In genomic region chr5:24110068-24110467, GRCm38 (mm10) we compare ENCODE assay signal across 8 mouse cellular contexts. TPM values are rescaled to one million over a fixed set of nuclear protein-coding genes. Genes with fewer than 3 reads are reported as not detected.
DNase-seq lines count a peak whose midpoint lies in the region; ATAC-seq and TF ChIP-seq lines count a peak whose summit lies in the region.
"Had no signal": no experiment of that assay in that cellular context is flagged by ENCODE, and none has a peak within 500 bp of the region (broad histone marks: within the 10 kb centered on the region; RNA-seq: fewer than 3 reads in every experiment).

No protein-coding gene starts in this region.

- H3K4me2 ChIP-seq in kidney, postnatal 0 days (ENCODE audit: low read length) = no peak overlapping the region
- no peak overlapping the region for H3K4me2 ChIP-seq in kidney, embryonic 15.5 days
- H3K4me2 ChIP-seq in hindbrain, embryonic 12.5 days (replicated peaks) = no peak overlapping the region

- no peak for TF ChIP-seq CTCF in kidney, postnatal 0 days (IDR thresholded peaks at IDR 0.05; ENCODE audit: low read depth)

- H3K27ac ChIP-seq in kidney, postnatal 0 days = no peak overlapping the region
- no peak overlapping the region for H3K27ac ChIP-seq in kidney, embryonic 15.5 days
- no peak overlapping the region for H3K27ac ChIP-seq in embryonic facial prominence, embryonic 10.5 days (replicated peaks)
- no peak overlapping the region for H3K27ac ChIP-seq in hindbrain, embryonic 12.5 days

- peak; percentile 47 for DNase-seq in kidney, postnatal 0 days (ENCODE audit: low spot score)
- DNase-seq in R1 (ENCODE audit: low read depth, low spot score) = peak; percentile 83
- peak; percentile 68 for DNase-seq in embryonic facial prominence, embryonic 10.5 days (ENCODE audit: low spot score)
- peak; percentile 41 for DNase-seq in mesoderm, embryonic 11.5 days (ENCODE audit: low read depth, low spot score)
- no peak for DNase-seq in frontal cortex, adult 2 months (ENCODE audit: extremely low spot score in 1 of 2, low spot score in 1 of 2)
- DNase-seq: cerebellum, adult 9-11 months had no signal

- H3K9me3 ChIP-seq in kidney, postnatal 0 days (replicated peaks; ENCODE audit: low read length) = no peaks in the 10 kb centered on the region
- no peaks in the 10 kb centered on the region for H3K9me3 ChIP-seq in kidney, embryonic 15.5 days (replicated peaks)
- H3K9me3 ChIP-seq in embryonic facial prominence, embryonic 10.5 days = no peaks in the 10 kb centered on the region
- no peaks in the 10 kb centered on the region for H3K9me3 ChIP-seq in hindbrain, embryonic 12.5 days (replicated peaks)

- H3K9ac ChIP-seq in kidney, postnatal 0 days (ENCODE audit: low read depth, low read length) = no peak overlapping the region
- no peak overlapping the region for H3K9ac ChIP-seq in kidney, embryonic 15.5 days
- no peak overlapping the region for H3K9ac ChIP-seq in hindbrain, embryonic 12.5 days

- 88% methylated on average over 5 of the region's 5 CpGs for WGBS in kidney, postnatal 0 days
- 84% methylated on average over 5 of the region's 5 CpGs for WGBS in kidney, embryonic 15.5 days
- 83% methylated on average over 5 of the region's 5 CpGs for WGBS in embryonic facial prominence, embryonic 10.5 days
- WGBS in hindbrain, embryonic 12.5 days = 86% methylated on average over 5 of the region's 5 CpGs

- no peaks in the 10 kb centered on the region for H3K27me3 ChIP-seq in kidney, postnatal 0 days (ENCODE audit: insufficient read depth, low read length)
- H3K27me3 ChIP-seq in kidney, embryonic 15.5 days = no peaks in the 10 kb centered on the region
- H3K27me3 ChIP-seq in embryonic facial prominence, embryonic 10.5 days (replicated peaks; ENCODE audit: low read depth, poor library complexity, severe bottlenecking) = no peaks in the 10 kb centered on the region
- no peaks in the 10 kb centered on the region for H3K27me3 ChIP-seq in hindbrain, embryonic 12.5 days

- H3K4me3 ChIP-seq in kidney, postnatal 0 days (replicated peaks; ENCODE audit: low read depth, low read length) = no peak overlapping the region
- H3K4me3 ChIP-seq in kidney, embryonic 15.5 days (replicated peaks) = no peak overlapping the region
- H3K4me3 ChIP-seq in embryonic facial prominence, embryonic 10.5 days = no peak overlapping the region
- H3K4me3 ChIP-seq in hindbrain, embryonic 12.5 days = no peak overlapping the region

- H3K36me3 ChIP-seq in kidney, postnatal 0 days (ENCODE audit: insufficient read depth, low read length) = no peaks in the 10 kb centered on the region
- H3K36me3 ChIP-seq in kidney, embryonic 15.5 days = 0 out of 2 replicates have a peak, but pooled peaks cover 4% of the 10 kb centered on the region
- H3K36me3 ChIP-seq in embryonic facial prominence, embryonic 10.5 days (replicated peaks) = peaks cover 30% of the 10 kb centered on the region
- peaks cover 4% of the 10 kb centered on the region; the same call in 1 of the 2 replicates for H3K36me3 ChIP-seq in hindbrain, embryonic 12.5 days

- ATAC-seq in kidney, postnatal 0 days (replicated peaks; ENCODE audit: low FRiP score, low read depth) = no peak
- no peak for ATAC-seq in kidney, embryonic 15.5 days (replicated peaks; ENCODE audit: low FRiP score)
- ATAC-seq in hindbrain, embryonic 12.5 days (ENCODE audit: low FRiP score) = no peak

- H3K4me1 ChIP-seq in kidney, postnatal 0 days (replicated peaks; ENCODE audit: insufficient read depth, low read length) = no peaks in the 10 kb centered on the region
- no peaks in the 10 kb centered on the region for H3K4me1 ChIP-seq in kidney, embryonic 15.5 days
- H3K4me1 ChIP-seq in embryonic facial prominence, embryonic 10.5 days = no peaks in the 10 kb centered on the region
- peaks cover 8% of the 10 kb centered on the region for H3K4me1 ChIP-seq in hindbrain, embryonic 12.5 days

RNA-seq across cellular contexts. Expression of gene Klhl7, which starts 9.7 kb away (rescaled TPM):
- polyA plus RNA-seq in kidney, postnatal 0 days (2015; fragmentation: Nextera tagmentation; extraction: Ambion mirVana) = 36.8 and 42.4 TPM in 2 replicates
- 43.6 and 45.3 TPM in 2 replicates for polyA plus RNA-seq in kidney, embryonic 15.5 days (2015; fragmentation: Nextera tagmentation; extraction: Ambion mirVana)
- polyA plus RNA-seq in embryonic facial prominence, embryonic 10.5 days (2016; fragmentation: Nextera tagmentation; extraction: Ambion mirVana) = 61.2 and 64.4 TPM in 2 replicates
- 68.8 and 86.9 TPM in 2 replicates for polyA plus RNA-seq in frontal cortex, adult 2 months (2012; rRNA removed)
- 113 and 124 TPM in 2 replicates for polyA plus RNA-seq in hindbrain, embryonic 12.5 days (2016; fragmentation: Nextera tagmentation; extraction: Ambion mirVana)

RNA-seq across cellular contexts. Expression of gene Nupl2, which starts 54.7 kb away (rescaled TPM):
- polyA plus RNA-seq in kidney, postnatal 0 days (2015; fragmentation: Nextera tagmentation; extraction: Ambion mirVana) = 11.2 and 11.7 TPM in 2 replicates
- polyA plus RNA-seq in kidney, embryonic 15.5 days (2015; fragmentation: Nextera tagmentation; extraction: Ambion mirVana) = 15.4 and 16.6 TPM in 2 replicates
- 18.8 and 21.0 TPM in 2 replicates for polyA plus RNA-seq in embryonic facial prominence, embryonic 10.5 days (2016; fragmentation: Nextera tagmentation; extraction: Ambion mirVana)
- 10.2 and 10.5 TPM in 2 replicates for polyA plus RNA-seq in frontal cortex, adult 2 months (2012; rRNA removed)
- 17.6 and 19.9 TPM in 2 replicates for polyA plus RNA-seq in hindbrain, embryonic 12.5 days (2016; fragmentation: Nextera tagmentation; extraction: Ambion mirVana)

Comparison
In these comparisons a context has a peak if more than half of its experiments do, and no peak if none do; other contexts are left out.
1. DNase-seq: peak in kidney, postnatal 0 days (single experiment), R1 (single experiment), embryonic facial prominence, embryonic 10.5 days (single experiment) and mesoderm, embryonic 11.5 days (single experiment); none in frontal cortex, adult 2 months (0 of 2).